Mouse (Mus musculus) CH12.LX (cell line): ENCODE measurements around the gene Pipox. TPM values are rescaled to one million over a fixed set of nuclear protein-coding genes. Genes with fewer than 3 reads are reported as not detected.

Experiments
- DNase-seq: peaks from one replicate; pipeline ENCODE4 v3.0.0-alpha.2; 2013; ENCODE audit errors: extremely low read depth
- H3K27ac ChIP-seq: 2 replicates; pipeline ENCODE4 v1.5.1; 2012; ENCODE audit warnings: low read depth, mild to moderate bottlenecking, control low read depth, moderate library complexity; ENCODE audit not compliant: insufficient read depth
- H3K27me3 ChIP-seq: replicated peaks from 2 replicates; pipeline ENCODE3; 2012; ENCODE audit warnings: inconsistent platforms
- H3K36me3 ChIP-seq, 2 experiments: replicated peaks in 1 of 2; 2 replicates each; pipeline versions ENCODE3 to v1.6.1; 2012; ENCODE audit warnings: inconsistent platforms in 1 of 2, low read length in 1 of 2, mild to moderate bottlenecking in 1 of 2, mixed read lengths in 1 of 2, moderate library complexity in 1 of 2; ENCODE audit not compliant: control insufficient read depth in 1 of 2, insufficient read depth in 1 of 2
- H3K4me1 ChIP-seq, 2 experiments: 2 replicates each; pipeline ENCODE4 v1.6.1; 2012; ENCODE audit warnings: inconsistent platforms in 1 of 2, moderate library complexity in 1 of 2; ENCODE audit not compliant: insufficient read depth in 2 of 2, control insufficient read depth in 1 of 2
- H3K4me2 ChIP-seq: 2 replicates; pipeline ENCODE4 v1.6.1; 2012; ENCODE audit warnings: low read depth, mild to moderate bottlenecking, control low read depth; ENCODE audit not compliant: poor library complexity, insufficient read depth, severe bottlenecking
- H3K4me3 ChIP-seq, 3 experiments: fragments of 150-350 bp in 1 of 3; sonication (generic) in 1 of 3; replicated peaks in 1 of 3; 2 replicates each; pipeline versions ENCODE3 to v1.5.1; 2011 to 2012; ENCODE audit warnings: low read depth in 2 of 3, low read length in 2 of 3, mild to moderate bottlenecking in 2 of 3, moderate library complexity in 2 of 3, control low read depth in 1 of 3, improper control_type of control experiment in 1 of 3, inconsistent platforms in 1 of 3, mixed read lengths in 1 of 3; ENCODE audit not compliant: poor library complexity in 1 of 3
- H3K79me2 ChIP-seq: replicated peaks from 2 replicates; pipeline ENCODE4 v1.6.1; 2012; ENCODE audit warnings: mild to moderate bottlenecking, moderate library complexity; ENCODE audit not compliant: control insufficient read depth, poor library complexity, insufficient read depth, severe bottlenecking; ENCODE audit errors: extremely low read depth
- H3K9ac ChIP-seq: 2 replicates; pipeline ENCODE4 v1.6.1; 2012; ENCODE audit warnings: low read depth, mild to moderate bottlenecking, control low read depth, moderate library complexity; ENCODE audit not compliant: insufficient read depth
- H3K9me3 ChIP-seq: replicated peaks from 2 replicates; pipeline ENCODE3; 2012; ENCODE audit warnings: low read length, inconsistent platforms, mixed read lengths
- BHLHE40 ChIP-seq: IDR thresholded peaks from 2 replicates; pipeline ENCODE4 v1.6.1; 2011; ENCODE audit warnings: mild to moderate bottlenecking, low read depth, low read length, improper control_type of control experiment
- ETS1 ChIP-seq: conservative IDR thresholded peaks from 2 replicates; pipeline ENCODE4 v1.6.1; 2012; ENCODE audit warnings: low read depth, mild to moderate bottlenecking, inconsistent platforms, low read length, improper control_type of control experiment, moderate library complexity
- GABPA ChIP-seq: IDR thresholded peaks from 2 replicates; pipeline ENCODE4 v1.6.1; 2012; ENCODE audit warnings: low read depth, low read length, improper control_type of control experiment, inconsistent platforms; ENCODE audit not compliant: insufficient replicate concordance
- IRF4 ChIP-seq: IDR thresholded peaks from 2 replicates; pipeline ENCODE4 v1.6.1; 2014; ENCODE audit warnings: low read depth, mild to moderate bottlenecking, inconsistent platforms, low read length, improper control_type of control experiment
- JUN ChIP-seq: IDR thresholded peaks from 2 replicates; pipeline ENCODE4 v1.6.1; 2011; ENCODE audit warnings: low read depth, mild to moderate bottlenecking, low read length, improper control_type of control experiment, moderate library complexity; ENCODE audit not compliant: insufficient read depth
- MAFK ChIP-seq: IDR thresholded peaks from 2 replicates; pipeline ENCODE4 v1.6.1; 2011; ENCODE audit warnings: low read length, improper control_type of control experiment; ENCODE audit not compliant: insufficient replicate concordance
- MAX ChIP-seq: IDR thresholded peaks from 2 replicates; pipeline ENCODE4 v1.6.1; 2011; ENCODE audit warnings: low read length, improper control_type of control experiment
- MAZ ChIP-seq: IDR thresholded peaks from 2 replicates; pipeline ENCODE4 v1.6.1; 2012; ENCODE audit warnings: low read depth, mild to moderate bottlenecking, inconsistent platforms, low read length, improper control_type of control experiment, moderate library complexity
- MXI1 ChIP-seq: IDR thresholded peaks from 2 replicates; pipeline ENCODE4 v1.6.1; 2011; ENCODE audit warnings: mild to moderate bottlenecking, low read depth, low read length, improper control_type of control experiment
- NELFE ChIP-seq: IDR thresholded peaks from 2 replicates; pipeline ENCODE4 v1.6.1; 2011; ENCODE audit warnings: low read depth, low read length, improper control_type of control experiment
- PAX5 ChIP-seq: IDR thresholded peaks from 2 replicates; pipeline ENCODE4 v1.6.1; 2012; ENCODE audit warnings: low read length, inconsistent platforms, mixed read lengths
- SIN3A ChIP-seq: IDR thresholded peaks from 2 replicates; pipeline ENCODE4 v1.6.1; 2012; ENCODE audit warnings: low read length, improper control_type of control experiment, inconsistent platforms
- SMC3 ChIP-seq: IDR thresholded peaks from 2 replicates; pipeline ENCODE4 v1.6.1; 2011; ENCODE audit warnings: low read depth, low read length, improper control_type of control experiment
- TBP ChIP-seq: conservative IDR thresholded peaks from 2 replicates; pipeline ENCODE4 v1.6.1; 2011; ENCODE audit warnings: low read depth, low read length, improper control_type of control experiment
- TCF12 ChIP-seq: IDR thresholded peaks from 2 replicates; pipeline ENCODE4 v1.6.1; 2014; ENCODE audit warnings: low read depth, mild to moderate bottlenecking, inconsistent platforms, low read length, improper control_type of control experiment
- UBTF ChIP-seq: IDR thresholded peaks from 2 replicates; pipeline ENCODE4 v1.6.1; 2012; ENCODE audit warnings: low read depth, mild to moderate bottlenecking, inconsistent platforms, low read length, improper control_type of control experiment, moderate library complexity
- USF1 ChIP-seq: IDR thresholded peaks from 2 replicates; pipeline ENCODE4 v1.6.1; 2014; ENCODE audit warnings: low read depth, mild to moderate bottlenecking, inconsistent platforms, low read length, improper control_type of control experiment
- ZNF384 ChIP-seq: IDR thresholded peaks from 2 replicates; pipeline ENCODE4 v1.6.1; 2012; ENCODE audit warnings: low read depth, low read length, improper control_type of control experiment, inconsistent platforms
- dilution Hi-C: fragments of 300-500 bp; cut with MboI; formaldehyde crosslinking; loops from 2 replicates; pipeline ENCODE4 v1.14.3; 2020; ENCODE audit warnings: low sequenced_read_pairs; ENCODE audit not compliant: extremely low pct_unique_long_range_greater_than_20kb, extremely low pct_ligation_motif_present
- in situ Hi-C: fragments of 300-500 bp; cut with MboI; formaldehyde crosslinking; loops from 3 replicates; pipeline ENCODE4 v1.14.3; 2019; ENCODE audit warnings: low sequenced_read_pairs, low pct_ligation_motif_present, low pct_unique_long_range_greater_than_20kb, mixed read lengths
- polyA plus RNA-seq: library from polyadenylated mRNA; unstranded; fragments of >175 nt; gene quantifications from 2 replicates; pipeline ENCODE4 v1.2.1, GENCODE M21; 2012; ENCODE audit warnings: low read depth; ENCODE audit not compliant: insufficient read length
- total RNA-seq, 2 experiments: library from RNA; depleted of rRNA; stranded (reverse); fragments of 300-350 nt in 1 of 2; fragments of >200 nt in 1 of 2; gene quantifications; 2 replicates each; pipeline ENCODE4 v1.2.3; 2012 to 2014

Pipox gene
- total and polyA plus RNA-seq, 3 experiments = 0.13 to 0.36 (median 0.21) TPM

- H3K4me1 ChIP-seq = peaks cover 0 to 17% of the 10 kb centered on the region in 2 experiments; a peak in 2 of 4 replicates
- DNase-seq = no peak
- H3K36me3 ChIP-seq = no peaks in the 10 kb centered on the region
- peaks cover 16% of the 10 kb centered on the region for H3K9me3 ChIP-seq
- peaks cover 25% of the 10 kb centered on the region for H3K27me3 ChIP-seq
- H3K79me2 ChIP-seq = no peaks in the 10 kb centered on the region
- no peak within 1 kb of the TSS for H3K27ac ChIP-seq
- no peak for TF ChIP-seq BHLHE40
- no peak for TF ChIP-seq SMC3
- TF ChIP-seq MAX = no peak
- TF ChIP-seq MXI1 = peak; percentile 95
- no peak for TF ChIP-seq USF1
- no peak for TF ChIP-seq GABPA
- no peak for TF ChIP-seq UBTF
- TF ChIP-seq TCF12 = 0 out of 2 replicates have a peak, but pooled peaks have one; percentile 26
- TF ChIP-seq TBP = no peak
- no peak for TF ChIP-seq ZNF384
- no peak for TF ChIP-seq PAX5
- TF ChIP-seq MAFK = no peak
- TF ChIP-seq SIN3A = 0 out of 2 replicates have a peak, but pooled peaks have one; percentile 24
- no peak for TF ChIP-seq IRF4
- dilution Hi-C loops (no loop called here), in situ Hi-C loops (no loop called here)
- no peak within 1 kb of the TSS for H3K4me3 ChIP-seq
- no peak within 1 kb of the TSS for H3K9ac ChIP-seq
- no peak within 1 kb of the TSS for H3K4me2 ChIP-seq
Measured at GRCm38 (mm10) chr11:77930751-77931540, 37.0 kb upstream of the Pipox start, which contains the start of gene Sez6. TSS of gene Sez6 (plus strand) at chr11:77930800.

GRCm38 (mm10) chr11:77927837-77928236 is 33.9 kb upstream of the Pipox start:
- no peak overlapping the region for H3K9ac ChIP-seq
- no peaks in the 10 kb centered on the region for H3K36me3 ChIP-seq
- in situ Hi-C loops (no loop called here), dilution Hi-C loops (no loop called here)
- no peak overlapping the region for H3K27ac ChIP-seq
- H3K27me3 ChIP-seq = peaks cover 20% of the 10 kb centered on the region
- no peaks in the 10 kb centered on the region for H3K79me2 ChIP-seq
- no peak for DNase-seq
- H3K4me1 ChIP-seq = peaks cover 0 to 26% of the 10 kb centered on the region in 2 experiments; a peak in 2 of 4 replicates
- no peak overlapping the region for H3K4me3 ChIP-seq
- TF ChIP-seq NELFE (no peak), JUN (no peak), GABPA (no peak), ETS1 (no peak), MXI1 (no peak), MAZ (no peak), ZNF384 (no peak)
- H3K9me3 ChIP-seq = peaks cover 16% of the 10 kb centered on the region
- H3K4me2 ChIP-seq = no peak overlapping the region
